Mouse (Mus musculus) CD4-positive naive resting alpha-beta T cell, adult 76 days (primary cell): Measurements from ENCODE around the gene Tas2r124. TPM values are rescaled to one million over a fixed set of nuclear protein-coding genes. Genes with fewer than 3 reads are reported as not detected.

ENCODE experiments used
- total RNA-seq: library from RNA; stranded (reverse); gene quantifications from one replicate; pipeline ENCODE4 v1.2.4, GENCODE M21; 2023

Tas2r124 gene
- not detected for total RNA-seq

DNA sequence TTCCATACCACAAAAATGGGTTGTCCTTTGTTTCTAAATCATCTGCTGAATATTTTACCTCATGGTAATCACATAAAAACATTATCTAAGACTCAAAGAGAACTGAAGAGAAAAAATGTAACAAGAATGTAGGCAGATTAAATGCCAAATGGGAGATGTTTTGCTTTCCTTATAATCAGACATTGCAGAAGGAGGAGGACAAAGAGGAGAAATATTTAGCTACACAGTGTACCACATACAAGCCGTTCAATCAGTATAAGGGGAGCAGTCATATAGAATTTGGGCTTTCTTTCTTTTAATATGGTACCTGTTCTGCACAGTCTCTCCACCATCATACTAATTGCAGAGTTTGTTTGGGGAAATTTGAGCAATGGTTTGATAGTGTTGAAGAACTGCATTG lies at the start of gene Tas2r124:
TSS of gene Tas2r124 (plus strand) at position 301 of the 400 bp plus-strand sequence.

GRCm38 (mm10) chr6:132711828-132712227 lies 42.7 kb upstream of the Tas2r124 start, which contains the start of gene Tas2r122:
TSS of gene Tas2r122 (minus strand) at chr6:132711928.

DNA sequence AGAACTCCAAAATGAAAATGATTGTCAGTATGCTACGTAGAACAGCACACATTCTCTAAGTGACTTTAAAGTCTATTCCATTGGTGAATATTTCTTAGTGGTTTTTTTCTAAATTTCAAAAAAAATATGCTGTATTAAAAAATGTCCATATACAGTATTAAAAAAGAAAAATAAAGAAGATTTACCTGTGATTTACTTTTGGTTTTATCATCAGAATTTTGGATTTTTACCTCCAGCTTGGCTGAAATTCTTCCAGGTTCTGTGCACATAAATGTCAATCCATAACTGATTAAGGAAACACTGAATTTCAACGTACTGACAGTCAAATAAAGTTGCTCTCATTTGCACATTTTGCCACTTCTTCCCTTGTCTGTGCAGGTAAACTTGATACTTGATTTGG lies 16.6 kb upstream of the Tas2r124 start, which contains the start of gene Tas2r115:
TSS of gene Tas2r115 (minus strand) at position 101 of the 400 bp plus-strand sequence.

GRCm38 (mm10) chr6:132761831-132762230 lies 7.3 kb downstream of the Tas2r124 start, which contains the start of gene Tas2r102:
TSS of gene Tas2r102 (plus strand) at chr6:132762131.

DNA sequence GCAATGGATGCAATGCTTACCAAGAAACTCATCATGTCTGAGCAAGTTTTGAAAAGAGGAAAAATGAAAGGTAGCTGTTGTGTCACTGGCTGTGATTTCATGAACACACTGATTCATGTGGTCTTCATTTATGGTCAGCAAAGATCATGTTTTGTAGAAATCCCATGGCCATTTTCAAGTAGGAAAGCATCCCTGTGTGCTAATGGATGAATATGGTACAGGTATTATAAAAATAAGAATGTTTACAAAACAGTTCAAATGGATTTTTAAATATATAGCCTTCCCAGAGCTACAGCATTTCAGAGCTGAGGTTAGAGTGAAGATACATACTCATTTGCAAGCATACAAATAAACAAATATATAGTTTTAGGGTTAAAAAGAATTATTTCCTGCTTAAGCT lies 23.5 kb downstream of the Tas2r124 start, which contains the start of gene Tas2r136:
TSS of gene Tas2r136 (minus strand) at position 101 of the 400 bp plus-strand sequence.

GRCm38 (mm10) chr6:132802518-132802917 lies 48.0 kb downstream of the Tas2r124 start, which contains the start of gene Tas2r117:
TSS of gene Tas2r117 (plus strand) at chr6:132802818.

Other genes with a start within 250 kb of the Tas2r124 start
- gene Prh1, start 184.9 kb upstream of the Tas2r124 start, total RNA-seq: not detected
- gene Prp2, start 158.8 kb upstream of the Tas2r124 start, total RNA-seq: not detected
- gene A630073D07Rik, start 103.2 kb upstream of the Tas2r124 start, total RNA-seq: not detected
- not detected for gene Tas2r120, start 97.8 kb upstream of the Tas2r124 start, total RNA-seq
- not detected for gene Tas2r121, start 53.7 kb upstream of the Tas2r124 start, total RNA-seq
- gene Tas2r122, start 42.8 kb upstream of the Tas2r124 start, total RNA-seq: not detected
- gene Tas2r115, start 16.7 kb upstream of the Tas2r124 start, total RNA-seq: not detected
- not detected for gene Tas2r102, start 7.4 kb downstream of the Tas2r124 start, total RNA-seq
- not detected for gene Tas2r136, start 23.4 kb downstream of the Tas2r124 start, total RNA-seq
- gene Tas2r117, start 48.1 kb downstream of the Tas2r124 start, total RNA-seq: not detected
- gene Tas2r123, start 92.4 kb downstream of the Tas2r124 start, total RNA-seq: not detected
- gene Tas2r116, start 100.7 kb downstream of the Tas2r124 start, total RNA-seq: not detected
- not detected for gene Tas2r110, start 113.3 kb downstream of the Tas2r124 start, total RNA-seq
- gene Tas2r113, start 138.3 kb downstream of the Tas2r124 start, total RNA-seq: not detected
- gene Tas2r125, start 154.9 kb downstream of the Tas2r124 start, total RNA-seq: not detected
- gene Tas2r129, start 196.4 kb downstream of the Tas2r124 start, total RNA-seq: not detected
- gene Tas2r131, start 203.2 kb downstream of the Tas2r124 start, total RNA-seq: not detected
- not detected for gene Tas2r109, start 226.2 kb downstream of the Tas2r124 start, total RNA-seq